Mouse (Mus musculus) cerebellum, postnatal 4 days (tissue): ENCODE measurements around the gene Arhgap5.

Source experiments
- DNase-seq, 2 experiments: peaks; one replicate each; pipeline ENCODE4 v3.0.0; 2022; ENCODE audit warnings: low spot score in 2 of 2, mixed read lengths in 1 of 2

Arhgap5 gene

GRCm38 (mm10) chr12:52503456-52504320, at the start of gene Arhgap5:
Gene Arhgap5, plus strand, starts transcription at chr12:52503972.
- peak; percentile 93 to 98 for DNase-seq

GRCm38 (mm10) chr12:52464593-52464992, 39.2 kb upstream of the Arhgap5 start:
- DNase-seq, result no peak

DNA sequence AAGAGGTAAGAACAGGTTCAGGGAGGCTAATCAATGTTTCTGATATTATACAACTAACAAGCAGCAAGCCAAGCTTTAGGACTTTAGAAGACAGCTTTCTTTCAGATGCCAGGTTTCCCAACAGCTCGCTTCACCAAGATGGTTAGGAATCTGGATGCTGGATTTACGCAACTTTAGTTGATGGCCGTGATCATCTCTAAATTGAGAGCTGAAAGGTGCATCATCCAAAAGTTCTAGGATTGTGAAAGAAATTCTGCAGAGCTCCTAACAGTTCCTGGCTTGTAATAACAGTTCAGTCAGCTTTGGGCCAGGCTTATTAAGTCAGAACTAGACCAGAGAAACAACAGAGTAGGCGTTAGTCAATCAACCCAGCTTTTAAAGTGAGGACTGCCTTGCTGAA, 32.2 kb upstream of the Arhgap5 start:
- DNase-seq, result no peak

- no peak for DNase-seq
Observed at GRCm38 (mm10) chr12:52473988-52474968, 29.5 kb upstream of the Arhgap5 start.

DNA sequence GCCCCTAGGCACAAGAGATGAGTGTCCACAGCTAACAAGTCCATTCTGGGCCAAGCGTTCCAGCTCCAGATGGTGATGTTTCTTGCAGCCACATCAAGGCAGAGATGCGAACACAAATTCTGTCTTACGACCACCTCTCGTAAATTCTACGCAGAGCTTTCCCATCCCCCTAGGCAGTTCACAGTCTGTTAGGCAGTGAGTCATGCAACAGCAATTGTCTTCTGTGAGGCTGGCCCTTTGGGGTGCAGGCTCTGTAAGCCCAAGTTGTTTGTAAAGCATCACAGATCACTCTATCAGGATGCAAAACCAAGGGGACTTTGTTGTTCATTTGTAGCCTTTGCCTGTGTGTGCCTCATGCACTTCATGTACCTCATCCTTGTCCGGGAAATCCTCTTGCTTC, 27.7 kb upstream of the Arhgap5 start:
- no peak for DNase-seq

- no peak for DNase-seq
Observed at GRCm38 (mm10) chr12:52478611-52479010, 25.2 kb upstream of the Arhgap5 start.

GRCm38 (mm10) chr12:52479323-52479722, 24.4 kb upstream of the Arhgap5 start:
- no peak for DNase-seq

DNA sequence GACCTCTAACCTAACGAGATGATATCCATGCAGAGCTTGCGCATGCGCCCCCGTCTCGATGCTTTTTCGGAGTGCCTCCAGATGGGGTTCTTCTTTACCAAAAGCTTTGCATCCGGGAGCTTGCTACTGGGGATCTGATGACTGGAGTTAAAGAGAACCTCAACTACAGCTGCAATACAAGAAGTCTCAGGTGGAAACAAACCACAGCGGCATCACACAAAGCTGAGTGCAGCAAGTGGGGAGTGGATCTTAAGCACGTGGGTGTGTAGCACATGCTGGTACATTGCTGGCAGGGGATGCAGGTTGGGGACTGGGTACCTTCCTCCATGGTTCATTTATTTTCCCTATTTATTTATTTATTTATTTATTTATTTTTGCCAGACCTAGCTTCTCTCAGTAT, 22.9 kb upstream of the Arhgap5 start:
- DNase-seq, result no peak

GRCm38 (mm10) chr12:52481969-52482550, 21.7 kb upstream of the Arhgap5 start:
- DNase-seq, result no peak

GRCm38 (mm10) chr12:52483219-52483618, 20.6 kb upstream of the Arhgap5 start:
- DNase-seq, result no peak

DNA sequence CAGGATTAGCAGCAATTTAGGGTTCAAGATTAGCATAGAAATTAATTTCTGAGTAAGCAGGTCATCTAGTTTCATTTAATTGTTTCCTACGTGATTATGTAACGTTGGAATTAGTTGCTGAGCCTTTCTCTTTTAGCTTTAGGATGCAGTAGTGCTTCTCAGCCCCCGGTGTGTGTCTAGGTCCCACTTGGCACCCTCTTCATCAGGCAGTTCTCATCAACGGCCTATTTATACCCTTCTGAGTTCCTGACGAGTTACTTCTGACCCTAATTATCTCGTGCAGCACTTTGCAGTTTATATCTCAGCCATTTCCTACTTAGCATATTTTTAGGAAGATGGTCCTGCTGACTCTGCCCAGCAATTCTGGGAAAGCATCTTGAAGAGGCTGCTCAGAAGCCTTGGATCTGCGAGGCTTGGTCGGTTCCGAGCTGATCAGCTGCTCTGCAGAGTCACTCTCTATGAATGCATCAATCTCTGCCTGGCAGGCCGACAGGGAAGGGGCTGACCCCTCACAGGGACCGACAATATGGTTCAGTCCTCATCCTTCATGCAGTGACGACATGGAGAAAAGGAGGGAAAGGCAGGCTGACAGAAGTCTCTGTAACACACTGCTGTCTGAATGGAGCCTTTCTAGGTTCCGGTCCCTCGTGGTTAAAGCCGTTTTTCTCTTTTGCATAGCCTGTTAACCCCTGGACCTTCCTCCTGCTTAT, 15.4 kb upstream of the Arhgap5 start:
- DNase-seq, result no peak

- no peak for DNase-seq
Observed at GRCm38 (mm10) chr12:52493281-52493681, 10.5 kb upstream of the Arhgap5 start.

- no peak for DNase-seq
Observed at GRCm38 (mm10) chr12:52497209-52497608, 6.6 kb upstream of the Arhgap5 start.

DNA sequence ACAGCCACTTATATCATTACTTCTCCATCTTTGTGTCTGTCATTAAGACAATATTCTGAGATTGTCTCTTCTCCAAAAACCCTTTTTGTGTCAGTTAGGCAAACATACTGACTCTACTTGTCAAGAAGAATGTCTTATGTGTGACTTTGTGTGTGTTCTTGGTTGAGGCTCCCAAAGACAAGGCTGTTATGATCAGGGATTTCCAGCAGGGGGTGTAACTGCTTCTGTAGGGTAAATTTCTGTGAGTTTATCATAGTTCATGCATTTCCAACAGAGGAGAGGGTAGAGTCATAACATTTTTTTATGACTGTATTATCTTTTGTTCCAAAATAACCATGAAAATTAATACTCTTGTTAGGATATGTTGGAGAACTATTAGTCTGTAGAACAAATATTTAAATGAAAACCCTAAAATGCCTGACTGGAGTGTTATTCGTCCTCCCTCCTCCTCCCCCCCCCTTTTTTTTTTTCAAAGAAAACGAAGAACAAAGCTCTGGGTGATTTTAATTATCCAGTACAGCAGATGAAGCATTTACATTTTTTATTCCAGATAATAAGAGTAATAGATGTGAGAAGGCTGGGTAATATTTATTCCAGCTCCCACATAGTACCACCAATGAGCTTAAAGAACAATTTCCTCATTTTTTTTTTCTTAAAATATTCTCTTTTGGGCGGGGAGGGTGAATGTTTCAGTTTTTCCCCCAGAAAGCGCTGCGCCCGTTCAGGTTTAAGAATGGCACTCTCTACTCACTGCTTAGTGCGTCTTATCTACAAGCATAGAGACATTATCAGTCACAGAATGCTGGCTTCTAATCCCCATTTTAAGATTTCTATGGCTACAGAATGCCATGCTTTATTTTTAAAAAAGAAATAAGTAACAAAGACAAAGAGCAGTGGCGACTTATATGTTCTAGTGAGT, 2.6 kb upstream of the Arhgap5 start:
- DNase-seq, result no peak

GRCm38 (mm10) chr12:52502161-52502560, 1.6 kb upstream of the Arhgap5 start:
- no peak for DNase-seq

- no peak for DNase-seq
Observed at GRCm38 (mm10) chr12:52503131-52503455, 679 bp upstream of the Arhgap5 start.

- no peak for DNase-seq
Observed at GRCm38 (mm10) chr12:52504331-52505181, 784 bp downstream of the Arhgap5 start.

DNA sequence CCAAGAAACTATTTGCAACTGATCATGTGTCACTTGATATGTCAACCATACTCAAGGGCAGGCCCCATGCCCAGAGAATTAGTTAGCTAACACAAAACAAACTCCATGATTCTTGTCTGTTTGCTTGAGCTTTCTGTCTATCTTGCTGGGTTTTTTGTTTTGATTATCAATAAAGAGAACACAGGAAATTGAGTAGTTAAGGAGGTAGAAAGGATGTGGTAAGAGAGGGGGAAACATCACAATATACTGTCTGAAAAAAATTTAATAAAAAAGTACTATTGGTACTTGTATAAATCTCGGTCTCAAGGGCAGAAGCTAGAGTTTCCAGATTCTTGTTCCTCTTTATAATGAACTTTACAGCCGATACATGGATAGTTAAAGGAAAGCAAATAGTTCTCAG, 20.9 kb downstream of the Arhgap5 start:
- DNase-seq, result no peak

- no peak for DNase-seq
Observed at GRCm38 (mm10) chr12:52525486-52525885, 21.7 kb downstream of the Arhgap5 start.

DNA sequence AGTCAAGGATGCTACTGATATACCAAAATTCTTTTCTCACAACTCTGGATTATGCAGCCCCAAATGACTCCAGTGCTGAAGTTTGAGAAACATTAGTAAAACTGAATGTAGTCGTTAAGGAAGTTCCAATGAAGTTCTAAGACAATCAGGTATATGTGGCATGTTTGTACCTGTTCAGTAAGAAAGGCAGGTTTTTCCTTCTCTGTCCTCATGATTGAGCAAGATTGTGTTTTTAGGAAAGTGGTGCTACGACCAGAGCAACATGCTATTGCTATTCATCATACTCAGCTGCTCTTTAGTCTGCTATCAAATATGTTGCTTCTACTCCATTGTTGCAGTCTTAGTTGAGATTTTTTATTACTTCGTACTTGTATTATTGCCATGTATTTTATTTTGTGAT, 26.0 kb downstream of the Arhgap5 start:
- no peak for DNase-seq
